10 mouse cellular contexts compared by ENCODE assay signal in the genomic region with DNA sequence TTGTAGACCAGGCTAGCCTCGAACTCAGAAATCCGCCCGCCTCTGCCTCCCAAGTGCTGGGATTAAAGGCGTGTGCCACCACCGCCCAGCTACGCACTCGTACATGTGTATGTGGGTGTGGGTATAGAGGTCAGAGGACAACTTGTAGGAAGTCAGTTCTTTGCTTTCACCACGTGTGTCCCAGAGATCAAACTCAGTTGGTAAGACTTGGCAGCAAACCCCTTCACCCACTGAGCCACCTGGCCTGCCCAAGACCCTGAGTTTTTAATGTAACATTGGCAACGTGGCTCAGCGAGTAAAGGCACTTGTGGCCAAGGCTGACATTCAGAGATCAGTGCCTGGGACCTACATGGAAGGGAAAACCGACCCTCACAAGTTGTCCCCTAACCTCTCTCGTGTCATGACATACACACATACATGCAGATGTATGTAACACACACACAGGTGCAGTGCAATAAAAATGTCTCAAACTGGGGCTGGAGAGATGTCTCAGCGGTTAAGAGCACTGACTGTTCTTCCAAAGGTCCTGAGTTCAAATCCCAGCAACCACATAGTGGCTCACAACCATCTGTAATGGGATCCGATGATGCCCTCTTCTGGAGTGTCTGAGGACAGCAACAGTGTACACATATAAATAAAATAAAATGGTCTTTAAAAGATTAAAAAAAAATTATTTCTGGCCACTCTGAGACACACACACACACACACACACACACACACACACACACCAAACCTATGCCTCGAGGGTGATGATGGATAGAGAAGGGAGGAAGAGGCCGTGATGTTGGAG. TPM values are rescaled to one million over a fixed set of nuclear protein-coding genes. Genes with fewer than 3 reads are reported as not detected.
A peak's percentile ranks its signal among the peaks of the same experiment; 100 is the strongest.
DNase-seq lines count a peak whose midpoint lies in the region; ATAC-seq and TF ChIP-seq lines count a peak whose summit lies in the region.
"Had no signal": no experiment of that assay in that cellular context is flagged by ENCODE, and none has a peak within 500 bp of the region (broad histone marks: within the 10 kb centered on the region; RNA-seq: fewer than 3 reads in every experiment).

No protein-coding gene starts in this region.

- H3K9ac ChIP-seq in forebrain, postnatal 0 days: no peak overlapping the region
- no peak overlapping the region for H3K9ac ChIP-seq in forebrain, embryonic 13.5 days
- H3K9ac ChIP-seq in liver, embryonic 14.5 days (replicated peaks): no peak overlapping the region
- no peak overlapping the region for H3K9ac ChIP-seq in liver, embryonic 15.5 days
- H3K9ac ChIP-seq: intestine, embryonic 15.5 days had no signal

- TF ChIP-seq CTCF in forebrain, postnatal 0 days (IDR thresholded peaks at IDR 0.05; ENCODE audit: low read depth): peak; percentile 35
- TF ChIP-seq CTCF in liver, embryonic 14.5 days (IDR thresholded peaks at IDR 0.05; ENCODE audit: low read depth): 0 out of 2 replicates have a peak, but pooled peaks have one; percentile 2
- TF ChIP-seq CTCF in E14TG2a.4 (conservative IDR thresholded peaks at IDR 0.05; ENCODE audit: low read length): peak; percentile 11

- no peak for ATAC-seq in forebrain, postnatal 0 days
- no peak for ATAC-seq in forebrain, embryonic 13.5 days
- ATAC-seq in liver, embryonic 14.5 days (ENCODE audit: insufficient read depth): no peak
- ATAC-seq in liver, embryonic 15.5 days (ENCODE audit: insufficient read depth): no peak

- H3K4me3 ChIP-seq in forebrain, postnatal 0 days (ENCODE audit: low read depth, low read length): no peak overlapping the region
- no peak overlapping the region for H3K4me3 ChIP-seq in forebrain, embryonic 13.5 days
- no peak overlapping the region for H3K4me3 ChIP-seq in liver, embryonic 14.5 days (ENCODE audit: insufficient read depth in 1 of 2, low read depth in 2 of 2, low read length in 2 of 2)
- peak overlapping the region; percentile 56; the same call in 1 of the 2 replicates for H3K4me3 ChIP-seq in E14TG2a.4 (replicated peaks; ENCODE audit: low read length)
- H3K4me3 ChIP-seq in liver, embryonic 15.5 days (replicated peaks): no peak overlapping the region
- H3K4me3 ChIP-seq: intestine, embryonic 15.5 days; myocyte had no signal

- H3K9me3 ChIP-seq in forebrain, postnatal 0 days (ENCODE audit: low read length): no peaks in the 10 kb centered on the region
- no peaks in the 10 kb centered on the region for H3K9me3 ChIP-seq in forebrain, embryonic 13.5 days (replicated peaks)
- no peaks in the 10 kb centered on the region for H3K9me3 ChIP-seq in liver, embryonic 14.5 days (ENCODE audit: control insufficient read depth, low read length)
- H3K9me3 ChIP-seq in E14TG2a.4 (ENCODE audit: low read length): no peaks in the 10 kb centered on the region
- no peaks in the 10 kb centered on the region for H3K9me3 ChIP-seq in liver, embryonic 15.5 days (replicated peaks)
- H3K9me3 ChIP-seq: intestine, embryonic 15.5 days had no signal

- 94% methylated on average over 16 of the region's 16 CpGs for WGBS in forebrain, postnatal 0 days
- 92% methylated on average over 16 of the region's 16 CpGs for WGBS in forebrain, embryonic 13.5 days
- WGBS in liver, embryonic 14.5 days (ENCODE audit: insufficient replicate concordance): 78% methylated on average over 16 of the region's 16 CpGs
- WGBS in liver, embryonic 15.5 days (ENCODE audit: insufficient replicate concordance): 77% methylated on average over 16 of the region's 16 CpGs

- no peak overlapping the region for H3K27ac ChIP-seq in forebrain, postnatal 0 days (ENCODE audit: low read depth, low read length)
- no peak overlapping the region for H3K27ac ChIP-seq in forebrain, embryonic 13.5 days
- H3K27ac ChIP-seq in liver, embryonic 14.5 days: no peak overlapping the region
- H3K27ac ChIP-seq in liver, embryonic 15.5 days (replicated peaks): no peak overlapping the region

- H3K4me2 ChIP-seq in forebrain, postnatal 0 days (ENCODE audit: low read depth): no peak overlapping the region
- H3K4me2 ChIP-seq in forebrain, embryonic 13.5 days: no peak overlapping the region
- H3K4me2 ChIP-seq in liver, embryonic 14.5 days (ENCODE audit: low read depth): no peak overlapping the region
- H3K4me2 ChIP-seq in liver, embryonic 15.5 days: peak overlapping the region; percentile 19; the same call in 1 of the 2 replicates

- DNase-seq in forebrain, postnatal 0 days: no peak
- DNase-seq in liver, embryonic 14.5 days (ENCODE audit: low read depth in 3 of 3, low spot score in 3 of 3): no peak
- no peak for DNase-seq in liver
- no peak for DNase-seq in embryo, embryonic 9.5 days (ENCODE audit: extremely low spot score)
- no peak for DNase-seq in spleen, postnatal 14 days (ENCODE audit: low spot score in 2 of 2)

- no peaks in the 10 kb centered on the region for H3K27me3 ChIP-seq in forebrain, postnatal 0 days (ENCODE audit: insufficient read depth, low read length)
- no peaks in the 10 kb centered on the region for H3K27me3 ChIP-seq in forebrain, embryonic 13.5 days
- H3K27me3 ChIP-seq in liver, embryonic 14.5 days (ENCODE audit: control insufficient read depth, insufficient read depth, low read length): no peaks in the 10 kb centered on the region
- no peaks in the 10 kb centered on the region for H3K27me3 ChIP-seq in E14TG2a.4 (ENCODE audit: insufficient read depth, low read length)
- no peaks in the 10 kb centered on the region for H3K27me3 ChIP-seq in liver, embryonic 15.5 days
- H3K27me3 ChIP-seq: intestine, embryonic 15.5 days had no signal

- no peak for TF ChIP-seq EP300 in liver, embryonic 14.5 days (IDR thresholded peaks at IDR 0.05; ENCODE audit: low read depth)

- peaks cover 20% of the 10 kb centered on the region for H3K4me1 ChIP-seq in forebrain, postnatal 0 days (ENCODE audit: insufficient read depth)
- H3K4me1 ChIP-seq in forebrain, embryonic 13.5 days: peaks cover 36% of the 10 kb centered on the region
- peaks cover 29 to 38% of the 10 kb centered on the region in 2 experiments for H3K4me1 ChIP-seq in liver, embryonic 14.5 days (replicated peaks; ENCODE audit: control insufficient read depth in 2 of 2, insufficient read depth in 2 of 2, low read length in 1 of 2)
- H3K4me1 ChIP-seq in E14TG2a.4 (replicated peaks; ENCODE audit: low read depth, low read length): peaks cover 58% of the 10 kb centered on the region
- H3K4me1 ChIP-seq in liver, embryonic 15.5 days (replicated peaks): peaks cover 55% of the 10 kb centered on the region

- no peaks in the 10 kb centered on the region for H3K36me3 ChIP-seq in forebrain, postnatal 0 days (ENCODE audit: insufficient read depth)
- H3K36me3 ChIP-seq in forebrain, embryonic 13.5 days (ENCODE audit: poor library complexity, severe bottlenecking): no peaks in the 10 kb centered on the region
- no peaks in the 10 kb centered on the region for H3K36me3 ChIP-seq in liver, embryonic 14.5 days (replicated peaks; ENCODE audit: control insufficient read depth, insufficient read depth, low read depth)
- H3K36me3 ChIP-seq in E14TG2a.4 (ENCODE audit: insufficient read depth, low read length): no peaks in the 10 kb centered on the region
- no peaks in the 10 kb centered on the region for H3K36me3 ChIP-seq in liver, embryonic 15.5 days (replicated peaks)
- H3K36me3 ChIP-seq: intestine, embryonic 15.5 days had no signal

RNA-seq across cellular contexts. Expression of gene Rassf3, which starts 31.8 kb away (rescaled TPM):
- 5.0 and 5.9 TPM in 2 replicates for total RNA-seq in forebrain, postnatal 0 days (2014; rRNA removed)
- 3.2 and 3.5 TPM in 2 replicates for polyA plus RNA-seq in forebrain, postnatal 0 days (2015; fragmentation: Nextera tagmentation; extraction: Ambion mirVana)
- 3.5 and 3.7 TPM in 2 replicates for polyA plus RNA-seq in forebrain, embryonic 13.5 days (2015; fragmentation: Nextera tagmentation; extraction: Ambion mirVana)
- polyA plus RNA-seq in liver, embryonic 14.5 days (2012; rRNA removed): 5.7 and 8.6 TPM in 2 replicates
- 7.9 and 10.8 TPM in 2 replicates for polyA plus RNA-seq in liver, embryonic 14.5 days (2014; fragmentation: Nextera tagmentation; extraction: Ambion mirVana)
- 11.3 and 11.9 TPM in 2 replicates for polyA plus RNA-seq in liver, embryonic 15.5 days (2015; fragmentation: Nextera tagmentation; extraction: Ambion mirVana)
